Mouse (Mus musculus) cerebellum, adult 8-10 months (tissue): ENCODE data around the gene Gna11.

ENCODE experiments used
- DNase-seq: peaks from one replicate; pipeline ENCODE4 v3.0.0; 2022

The Gna11 gene

DNA sequence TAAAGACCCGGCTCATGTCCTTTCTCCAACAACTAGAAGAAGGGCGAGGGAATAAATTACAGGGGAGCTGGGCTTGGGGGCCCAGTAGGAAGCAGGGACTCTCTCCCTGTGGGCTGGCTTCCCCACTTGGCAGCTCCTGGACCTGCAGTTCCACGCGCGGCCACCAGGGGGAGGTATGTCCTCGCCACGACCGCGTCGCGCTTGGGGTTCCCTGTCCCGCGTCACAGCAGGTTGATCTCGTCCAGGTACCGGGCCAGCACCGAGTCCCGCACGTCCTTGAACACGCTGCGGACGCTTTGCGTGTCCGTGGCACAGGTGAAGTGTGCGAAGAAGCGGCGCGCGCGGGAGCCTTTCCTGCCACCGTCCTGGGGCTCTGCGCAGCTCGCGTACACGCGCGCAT, 42.3 kb downstream of the Gna11 start:
- DNase-seq = peak; percentile 96

DNA sequence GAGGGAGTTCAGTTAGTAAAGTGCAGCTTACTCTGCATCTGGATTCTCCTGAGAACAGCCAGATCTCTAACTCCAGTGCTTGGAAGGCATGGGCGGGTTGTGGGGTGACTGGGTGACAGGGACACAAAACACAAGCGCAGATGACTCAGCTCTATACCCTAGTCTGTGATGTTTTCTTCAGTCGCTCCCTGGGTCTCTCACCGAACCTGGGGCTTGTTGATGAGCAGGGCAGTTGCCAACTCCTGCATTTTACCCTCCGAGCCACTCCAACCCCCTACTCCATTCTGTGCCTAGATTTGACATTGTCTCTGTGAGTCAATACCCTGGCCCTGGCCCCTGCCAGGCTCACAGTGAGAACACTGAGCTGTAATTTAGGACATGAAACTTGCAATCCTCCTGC, 43.1 kb downstream of the Gna11 start:
- no peak for DNase-seq

DNA sequence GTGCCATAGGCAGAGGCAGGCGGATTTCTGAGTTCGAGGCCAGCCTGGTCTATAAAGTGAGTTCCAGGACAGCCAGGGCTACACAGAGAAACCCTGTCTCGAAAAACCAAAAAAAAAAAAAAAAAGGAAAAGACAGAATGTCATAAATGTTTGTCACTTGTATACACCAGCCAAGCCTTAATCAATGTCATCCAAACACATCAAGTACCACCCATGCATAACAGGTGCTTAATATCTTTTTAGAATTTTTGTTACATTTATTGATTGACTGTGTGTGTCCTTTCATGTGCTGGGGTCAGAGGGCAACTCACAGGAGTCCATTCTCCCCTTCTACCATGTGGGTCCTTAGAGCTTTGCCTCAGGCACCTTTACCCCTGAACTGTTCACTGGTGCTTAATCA, 45.0 kb downstream of the Gna11 start, which contains the start of gene S1pr4:
TSS of gene S1pr4 (minus strand) at position 101 of the 400 bp plus-strand sequence.
- no peak for DNase-seq

DNA sequence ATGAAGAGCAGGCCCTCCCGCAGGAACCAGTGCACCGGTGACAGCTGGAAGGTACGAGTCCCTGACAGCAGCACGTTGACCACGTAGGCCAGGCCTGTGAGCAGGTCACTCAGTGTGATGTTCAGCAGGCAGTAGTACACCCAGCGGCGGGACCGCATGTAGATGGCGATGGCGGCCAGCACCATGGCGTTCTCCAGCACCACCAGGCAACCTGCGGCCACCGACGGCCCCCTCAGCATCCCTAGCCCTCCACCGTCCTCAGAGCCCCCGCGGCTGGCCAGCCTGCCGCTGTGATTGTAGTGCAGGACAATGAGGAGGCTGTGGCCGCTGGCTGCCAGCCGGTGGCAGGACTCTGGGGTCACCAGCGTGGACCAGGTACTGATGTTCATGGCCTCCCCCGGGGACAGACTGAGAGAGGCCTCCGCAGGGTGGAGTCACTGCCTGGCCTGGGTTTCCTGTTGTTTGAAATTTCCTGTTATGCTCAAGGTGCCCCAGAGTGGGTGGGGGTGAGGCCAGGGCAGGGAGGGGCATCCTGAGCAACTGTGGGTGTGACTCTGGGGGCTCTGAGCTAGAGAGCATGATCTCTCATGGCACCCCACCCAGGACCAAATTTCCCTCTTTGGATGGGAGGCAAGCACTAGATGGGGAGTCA, 45.6 kb downstream of the Gna11 start:
- no peak for DNase-seq

DNA sequence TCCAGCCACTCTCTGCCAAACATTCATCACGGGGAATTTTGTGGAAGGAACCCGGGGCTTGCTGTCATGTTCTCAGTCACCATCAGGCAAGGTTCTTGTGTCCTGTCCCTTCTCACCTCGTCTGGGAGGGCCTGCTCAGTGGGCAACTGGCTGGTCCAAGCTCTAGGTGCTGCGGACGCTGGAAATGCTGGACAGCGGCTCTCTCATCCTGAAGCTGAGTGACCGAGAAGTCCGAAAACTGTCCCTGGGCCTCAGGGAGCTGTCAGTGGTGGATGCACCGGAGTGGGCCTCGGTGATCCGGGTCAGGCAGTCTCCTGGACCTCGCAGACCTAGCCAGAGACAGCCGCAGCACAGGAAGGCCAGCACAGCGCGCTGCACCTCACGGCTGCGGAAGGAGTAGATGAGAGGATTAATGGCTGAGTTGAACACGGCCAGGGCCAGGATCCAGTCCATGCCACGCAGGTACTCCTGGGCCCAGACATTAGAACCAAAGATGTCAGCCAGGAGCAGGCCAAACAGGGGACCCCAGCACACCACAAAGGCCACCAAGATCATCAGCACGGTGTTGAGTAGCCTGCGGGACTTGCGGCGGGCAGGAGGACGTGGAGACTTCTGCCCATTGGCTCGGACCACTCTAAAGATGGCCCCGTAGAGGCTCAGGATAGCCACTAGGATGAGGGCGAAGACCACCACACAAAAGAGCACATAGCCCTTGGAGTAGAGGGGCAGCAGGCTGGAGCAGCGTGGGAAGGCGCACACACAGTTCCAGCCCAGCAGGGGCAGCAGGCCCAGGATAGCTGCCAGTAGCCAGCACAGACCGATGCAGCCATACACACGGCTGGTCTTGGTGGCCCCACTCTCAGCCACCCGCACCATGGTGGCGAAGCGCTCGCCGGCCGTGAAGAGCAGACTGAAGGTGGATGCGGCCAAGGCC, 46.4 kb downstream of the Gna11 start:
- DNase-seq = peak; percentile 32

DNA sequence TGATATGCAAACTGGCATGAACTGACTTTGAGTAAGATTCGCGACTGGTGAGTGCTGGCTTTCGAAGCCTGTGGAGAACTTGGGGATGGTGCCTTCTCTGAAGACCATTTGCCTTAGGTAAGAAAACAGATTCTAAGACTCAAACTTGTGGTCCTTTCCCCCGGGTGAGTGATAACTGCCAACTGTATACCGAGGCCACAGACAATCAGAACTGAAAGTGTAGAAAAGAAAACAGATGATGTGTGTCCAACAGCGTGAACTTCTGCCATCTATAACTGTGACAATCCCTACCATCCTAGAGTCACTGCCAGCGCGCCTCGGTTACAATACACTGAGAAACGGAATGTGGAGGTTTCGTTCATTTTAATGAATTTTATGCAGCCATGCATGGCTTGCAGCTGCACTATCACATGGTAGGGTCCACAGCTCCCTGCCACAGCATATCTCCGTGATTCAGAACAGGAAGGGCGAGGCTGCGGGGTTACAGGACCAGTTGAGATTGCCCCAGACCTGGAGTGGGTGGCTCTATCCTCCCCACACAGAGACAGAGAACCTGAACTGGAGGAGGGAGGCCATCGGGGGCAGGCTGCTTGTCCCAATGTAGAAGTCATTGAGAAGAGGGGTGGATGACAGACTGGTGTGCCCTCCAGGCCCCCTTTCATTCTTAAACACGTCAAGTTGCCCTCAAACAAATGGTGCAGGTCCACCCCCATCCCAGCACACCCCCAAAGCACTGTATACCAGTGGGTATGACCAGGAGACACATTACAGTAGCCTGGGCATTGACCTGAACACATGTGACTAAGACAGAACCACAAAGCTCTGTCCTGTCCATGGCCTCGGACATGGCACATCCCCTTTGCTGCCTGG, 47.4 kb downstream of the Gna11 start:
- DNase-seq = peak; percentile 44

DNA sequence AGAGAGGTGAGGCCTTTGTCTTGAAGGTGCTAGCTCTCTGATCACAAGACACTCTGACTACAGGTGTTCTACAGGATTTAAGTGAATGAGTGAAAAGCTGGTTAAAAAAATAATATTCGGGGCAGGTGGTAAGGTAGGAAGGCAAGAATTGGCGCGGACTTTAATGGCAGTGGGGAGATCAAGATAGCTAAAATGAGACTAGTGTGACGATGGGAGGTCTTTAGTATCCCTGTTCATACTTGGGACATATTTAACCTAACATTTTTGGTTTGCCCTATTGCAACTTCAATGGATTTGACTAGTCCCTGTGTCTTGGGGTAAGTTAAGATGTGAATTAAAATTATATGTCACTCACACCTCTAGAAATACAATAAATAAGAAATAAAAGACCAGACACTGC, 48.0 kb downstream of the Gna11 start:
- DNase-seq = peak; percentile 37

DNA sequence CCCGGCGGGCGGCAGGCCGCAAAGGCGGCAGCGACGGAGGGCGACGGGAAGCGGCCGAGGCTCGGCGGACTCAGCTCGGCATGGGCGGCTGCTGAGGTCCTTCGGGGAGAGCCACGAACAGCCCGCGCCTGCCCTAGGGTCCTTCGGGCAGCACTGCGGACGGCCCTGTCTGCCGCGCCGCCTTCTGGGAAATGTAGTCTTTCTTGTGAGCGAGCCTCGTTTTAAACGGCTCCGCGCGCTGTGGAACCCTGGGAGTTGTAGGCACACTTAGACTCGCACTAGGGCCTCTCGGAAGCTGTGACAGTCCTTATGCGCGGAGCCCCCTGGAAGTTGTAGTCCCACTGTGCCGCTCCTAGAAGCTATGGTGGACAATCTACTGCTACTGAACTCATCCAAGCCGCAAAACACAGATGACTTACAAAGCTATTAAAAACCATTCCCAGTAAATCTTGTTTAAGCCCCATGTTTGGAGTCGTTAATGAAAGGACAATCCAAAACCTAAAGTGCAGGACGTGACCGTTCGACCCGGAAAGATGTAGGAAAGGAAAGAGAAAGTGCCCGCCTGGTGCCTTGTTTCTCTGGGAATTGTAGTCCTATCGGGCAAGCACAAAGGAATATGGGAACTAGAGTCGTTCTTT, 48.6 kb downstream of the Gna11 start, which contains the start of gene Ncln:
TSS of gene Ncln (minus strand) at position 129 of the 638 bp plus-strand sequence.
- DNase-seq = peak; percentile 97

DNA sequence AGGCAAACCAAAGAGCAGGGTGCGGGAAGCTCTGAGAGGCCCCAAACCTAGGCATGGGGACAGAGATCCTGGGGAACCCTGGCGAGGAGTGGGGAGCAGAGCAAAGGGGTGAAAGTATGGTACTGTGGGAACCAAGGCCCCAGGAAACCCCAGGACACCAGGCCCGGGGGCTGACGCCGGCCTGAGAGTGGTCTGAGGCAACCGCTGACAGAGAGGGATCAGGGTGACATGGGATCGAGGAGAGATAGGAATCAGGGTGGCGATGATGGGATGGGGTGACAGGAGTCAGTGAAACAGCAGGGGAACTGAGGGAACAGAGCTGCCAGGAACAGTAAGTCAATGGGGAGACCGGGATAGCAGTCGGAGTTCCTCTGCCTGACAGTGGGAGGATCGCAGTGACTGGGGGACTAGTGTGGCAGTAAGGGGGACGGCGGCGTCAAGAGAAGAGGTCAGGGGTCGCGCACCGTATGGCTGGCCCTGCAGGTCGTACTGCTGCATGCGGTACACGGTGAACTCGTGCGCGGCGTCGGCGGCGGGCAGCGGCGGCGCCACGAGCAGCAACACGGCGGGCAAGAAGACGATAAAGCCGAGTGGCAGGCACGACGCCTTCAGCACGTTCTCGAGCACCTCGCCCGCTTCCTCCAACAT, 49.2 kb downstream of the Gna11 start:
- DNase-seq = peak; percentile 44

DNA sequence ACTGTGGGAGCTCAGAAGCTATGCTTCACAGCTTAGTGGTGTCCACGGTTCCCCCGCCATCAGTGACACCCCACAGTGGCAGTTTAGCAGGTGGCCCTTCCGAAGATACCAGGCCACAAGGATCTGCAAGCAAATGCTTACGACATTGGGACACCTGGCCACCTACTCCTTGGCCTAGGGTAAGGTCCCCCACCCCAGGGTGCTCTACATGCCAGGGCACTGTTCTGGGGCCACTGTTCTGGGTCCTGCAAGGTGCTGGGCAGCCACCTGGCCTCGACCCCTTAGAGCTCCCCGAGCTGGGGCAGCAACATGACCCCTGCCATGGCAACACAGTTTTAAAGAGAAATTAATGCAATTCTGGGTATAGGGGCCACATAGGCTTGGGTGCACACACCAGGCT, 49.8 kb downstream of the Gna11 start:
- no peak for DNase-seq

DNA sequence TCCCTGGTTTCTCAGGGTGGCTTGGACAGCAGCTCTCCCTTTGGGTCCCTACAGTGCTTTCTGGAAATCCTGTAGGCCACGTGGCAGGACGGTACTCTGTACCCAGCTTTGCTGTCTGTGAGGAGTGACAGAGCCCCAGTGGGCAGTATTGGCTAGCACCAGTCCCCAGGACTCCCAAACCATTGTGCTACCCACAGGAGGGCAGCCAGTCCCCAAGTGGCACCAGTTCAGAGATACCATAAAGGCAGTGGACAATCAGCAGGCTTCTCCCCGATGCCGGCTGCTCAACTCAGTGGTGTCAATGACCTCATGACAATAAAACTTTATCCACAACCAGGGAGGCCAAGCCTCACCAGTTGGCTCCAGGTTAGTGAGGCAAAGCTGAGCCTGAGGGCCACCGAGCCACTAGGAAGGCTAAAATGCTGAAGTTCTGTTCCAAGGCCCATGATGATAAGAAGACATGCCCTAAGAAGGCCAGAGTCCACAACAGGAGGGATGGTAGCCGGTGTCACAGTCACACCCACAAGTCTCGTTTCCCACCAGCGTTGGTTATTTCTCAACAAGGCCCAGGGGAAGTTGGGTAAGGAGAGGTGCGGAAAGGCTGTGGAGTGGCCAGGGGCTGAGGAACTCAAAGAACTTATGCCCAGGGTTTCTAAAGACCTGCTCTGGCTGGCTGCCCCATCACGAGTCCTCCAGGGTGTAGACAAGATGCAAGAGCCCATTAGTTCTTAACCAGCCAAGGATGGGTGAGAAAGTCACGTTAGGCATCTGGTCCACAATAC, 50.5 kb downstream of the Gna11 start:
- peak; percentile 23 for DNase-seq

DNA sequence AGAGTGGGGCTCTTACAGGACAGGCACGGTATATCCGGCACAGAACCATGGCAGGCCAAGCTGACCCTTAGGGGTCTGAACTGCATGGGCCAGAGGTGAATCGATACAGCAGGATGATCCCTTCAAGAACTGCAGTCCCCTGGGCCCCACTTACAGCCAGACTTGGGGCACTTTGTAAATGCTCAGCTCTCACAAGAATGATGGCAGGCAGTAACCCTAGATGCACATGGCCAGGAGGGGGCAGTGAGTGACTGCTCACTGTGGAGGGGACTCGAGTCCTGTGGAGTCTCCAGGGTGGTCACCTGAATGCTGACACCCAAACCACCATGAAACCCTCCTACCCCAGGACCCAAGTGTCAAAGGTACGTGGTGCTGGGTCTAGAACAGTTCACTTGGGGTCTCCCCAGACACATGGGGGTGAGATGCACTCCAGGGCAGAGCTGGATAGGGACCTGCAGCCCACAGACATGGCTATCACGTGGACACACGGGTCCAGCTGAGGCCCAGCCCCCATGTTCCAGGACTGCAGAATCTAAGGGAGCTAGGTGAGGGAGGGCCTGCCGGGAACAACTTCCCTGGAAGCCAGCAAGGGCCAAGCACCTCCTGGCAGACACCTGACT, 51.3 kb downstream of the Gna11 start:
- DNase-seq = peak; percentile 22

DNA sequence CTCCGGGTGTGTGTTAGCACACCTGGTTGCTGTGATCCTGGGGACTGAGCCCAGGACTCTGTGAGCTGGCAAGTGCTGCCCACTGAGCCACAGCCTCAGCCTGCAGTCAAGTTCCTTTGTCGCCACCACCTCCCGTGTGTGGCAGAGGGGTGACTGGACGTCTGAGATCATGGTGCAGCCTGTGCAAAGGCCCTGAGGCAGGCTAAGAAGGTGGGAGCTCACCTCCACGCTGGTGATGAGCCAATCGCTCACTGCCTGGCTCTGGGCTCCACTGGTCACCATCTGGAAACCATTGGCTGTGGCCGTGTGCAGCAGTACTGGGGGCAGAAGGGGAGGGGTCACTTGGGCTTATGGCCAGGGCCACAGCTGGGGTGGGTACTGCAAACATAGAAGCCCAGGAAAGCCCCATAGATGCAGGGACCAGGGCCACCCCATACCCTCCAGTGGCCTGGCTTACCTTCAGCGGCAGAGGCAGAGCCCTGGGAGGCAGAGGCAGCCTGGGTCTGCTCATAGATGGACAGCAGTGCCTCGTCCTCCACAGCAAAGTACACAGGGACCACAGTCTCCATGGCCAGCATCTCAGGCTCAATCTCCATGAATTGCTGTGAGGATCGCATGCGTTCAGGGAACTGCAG, 52.3 kb downstream of the Gna11 start:
- DNase-seq = peak; percentile 25

DNA sequence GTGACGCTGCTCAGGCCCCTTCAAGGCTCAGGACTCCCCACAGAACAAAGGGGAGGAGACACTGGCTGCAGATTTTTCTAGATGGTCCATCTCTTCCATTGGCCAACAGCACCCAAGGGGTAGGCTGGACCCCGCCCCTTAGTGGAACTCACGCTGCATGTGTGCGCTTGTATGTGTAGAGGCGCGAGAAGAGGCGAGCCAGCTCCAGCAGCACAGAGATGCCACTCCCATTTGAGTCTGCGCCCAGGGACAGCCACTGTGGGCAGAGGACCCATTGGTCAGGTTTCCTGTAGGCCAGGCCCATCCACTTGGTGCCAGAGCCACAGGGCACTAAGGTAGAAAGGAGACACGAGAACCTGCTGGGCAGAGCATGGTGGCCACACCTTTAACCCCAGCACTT, 54.0 kb downstream of the Gna11 start:
- DNase-seq = no peak

DNA sequence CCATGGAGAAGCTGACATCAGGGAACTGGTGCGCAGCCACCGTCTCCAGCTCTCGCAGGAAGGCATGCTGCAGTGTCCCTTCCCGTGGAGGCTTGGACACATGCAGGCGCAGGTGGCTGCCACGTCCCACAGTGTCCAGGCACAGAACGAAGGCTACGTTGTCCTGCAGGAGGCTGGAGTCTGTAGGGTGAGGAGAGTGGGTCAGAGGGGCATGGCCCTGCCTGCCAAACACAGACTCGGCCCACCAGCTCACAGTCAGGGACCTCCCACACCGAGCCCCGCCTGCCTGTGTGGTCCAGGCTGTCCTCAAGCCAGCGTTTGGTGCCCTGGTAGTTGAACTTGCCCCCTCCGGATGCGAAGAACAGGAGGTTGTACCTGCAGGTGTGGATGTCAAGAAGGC, 55.0 kb downstream of the Gna11 start:
- DNase-seq = no peak

DNA sequence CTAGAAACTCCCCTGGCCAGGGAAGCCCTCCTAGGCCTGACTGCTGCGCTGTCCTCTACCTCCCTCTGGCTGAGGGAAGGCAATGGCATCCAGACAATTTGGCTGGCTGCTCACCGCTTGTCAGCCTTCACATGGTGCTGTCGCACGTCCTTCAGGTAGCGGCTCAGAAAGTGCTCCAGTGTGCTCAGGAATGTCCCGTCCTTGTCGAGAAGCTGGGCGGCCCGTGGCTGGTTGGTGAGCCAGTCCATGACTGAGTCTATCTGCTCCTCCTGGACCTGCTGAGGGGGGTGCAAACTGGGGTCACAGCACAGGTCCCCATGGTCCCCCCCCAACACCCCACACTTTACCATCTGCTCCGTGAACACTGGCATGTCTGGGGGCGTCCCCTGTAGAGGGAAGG, 56.9 kb downstream of the Gna11 start:
- DNase-seq = no peak

DNA sequence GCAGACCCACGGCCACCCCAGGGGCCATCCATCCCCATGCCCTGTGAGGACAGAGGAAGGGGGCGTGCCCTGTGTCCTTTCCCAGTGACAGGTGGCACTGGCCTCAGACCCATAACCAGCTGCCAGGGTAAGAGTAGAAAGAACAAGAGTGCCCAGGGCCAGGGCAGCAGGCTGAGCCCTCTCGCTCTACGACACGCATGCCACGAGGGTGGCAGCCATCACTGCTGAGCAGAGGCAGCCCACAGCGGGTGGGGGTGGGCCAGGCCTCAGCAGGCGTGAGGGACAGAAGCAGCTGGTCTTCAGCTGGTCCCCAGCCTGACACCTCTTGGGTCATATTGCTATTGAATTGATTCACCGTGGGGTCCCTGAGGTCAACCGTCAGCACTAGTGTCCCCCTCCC, 58.5 kb downstream of the Gna11 start:
- no peak for DNase-seq

DNA sequence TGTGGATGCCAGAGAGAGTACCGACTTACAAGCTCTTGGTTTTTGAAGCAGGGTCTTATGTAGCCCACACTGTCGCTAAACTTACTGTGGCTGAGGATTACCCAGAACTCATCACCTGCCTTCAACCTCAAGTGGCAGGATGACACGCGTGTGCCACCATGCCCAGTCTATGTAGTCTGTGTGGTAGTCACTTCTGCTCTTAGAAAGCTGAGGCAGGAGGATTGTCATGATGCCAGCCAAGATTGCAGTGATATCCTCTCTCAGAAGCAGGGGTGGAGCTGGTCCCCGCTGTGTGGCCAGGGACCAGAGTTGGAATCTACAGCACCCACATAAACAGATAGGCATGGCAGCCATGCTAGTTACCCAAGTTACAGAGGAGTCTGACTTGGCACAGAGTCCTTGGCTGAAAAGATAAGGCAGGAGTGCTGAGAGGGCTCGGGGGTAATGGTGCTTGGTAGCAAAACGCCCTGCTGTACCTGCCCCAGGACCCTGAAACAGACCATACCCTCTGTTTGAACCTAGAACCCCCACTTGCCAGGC, 59.4 kb downstream of the Gna11 start:
- DNase-seq = no peak

DNA sequence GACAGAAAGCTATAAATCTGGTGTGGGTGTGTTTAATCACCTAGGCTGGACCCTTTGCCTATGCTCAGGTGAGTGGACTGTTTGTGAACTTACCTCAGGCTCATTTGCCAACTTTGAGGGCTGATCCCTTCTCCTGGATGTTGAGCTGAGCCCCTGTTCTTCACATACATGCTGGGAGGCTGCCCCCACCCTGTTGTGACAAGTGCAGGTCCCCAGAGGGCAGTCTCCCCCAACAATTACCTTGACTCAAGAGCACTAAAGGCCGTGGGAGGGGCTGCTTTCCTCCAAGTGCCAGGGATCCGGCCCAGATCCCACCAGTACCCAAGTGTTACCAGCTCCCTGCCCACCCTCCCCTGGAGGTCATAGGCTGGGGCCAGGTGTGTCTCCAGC, 59.9 kb downstream of the Gna11 start:
- DNase-seq = no peak

DNA sequence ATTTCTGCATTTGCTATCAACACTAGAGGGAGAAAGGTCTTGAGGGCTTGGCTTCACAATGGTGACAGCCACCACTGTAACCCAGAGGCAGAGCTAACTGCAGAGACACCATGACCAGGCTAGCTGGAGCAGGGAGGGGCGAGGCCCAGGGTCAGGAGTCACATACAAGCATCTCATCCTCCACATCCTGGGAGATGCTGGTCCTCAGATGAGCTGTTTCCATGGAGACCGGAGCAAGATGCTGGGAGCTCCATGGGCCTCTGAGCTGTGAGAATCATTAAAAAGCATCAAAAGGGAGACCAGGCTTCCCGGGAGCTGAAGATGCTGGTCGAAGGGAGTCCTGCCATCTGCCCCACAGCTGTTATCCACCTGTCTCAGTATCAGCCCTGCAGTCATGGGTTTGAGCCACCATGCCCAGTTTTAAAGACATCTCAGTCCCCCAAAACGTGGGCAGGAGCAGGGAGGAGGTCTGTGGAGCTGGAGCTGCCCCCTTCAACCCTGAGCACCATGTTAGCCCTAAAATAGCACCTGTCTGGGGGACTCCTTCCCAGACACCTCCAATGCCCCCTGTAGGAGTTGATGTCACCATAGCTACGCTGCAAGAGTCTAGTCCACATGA, 60.4 kb downstream of the Gna11 start:
- no peak for DNase-seq
